ENCODE assay signal across 10 mouse cellular contexts in genomic region chr12:27978257-27978931, GRCm38 (mm10).
A peak's percentile ranks its signal among the peaks of the same experiment; 100 is the strongest.
DNase-seq lines count a peak whose midpoint lies in the region; ATAC-seq and TF ChIP-seq lines count a peak whose summit lies in the region.
"Had no signal": no experiment of that assay in that cellular context is flagged by ENCODE, and none has a peak within 500 bp of the region (broad histone marks: within the 10 kb centered on the region; RNA-seq: fewer than 3 reads in every experiment).

No protein-coding gene starts in this region.

- peak overlapping the region; percentile 80 for H3K27ac ChIP-seq in midbrain, embryonic 16.5 days (ENCODE audit: low read length)
- H3K27ac ChIP-seq in cerebellum, adult 2 months (ENCODE audit: insufficient read depth, low read length): no peak overlapping the region
- H3K27ac ChIP-seq: limb, embryonic 15.5 days had no signal

- TF ChIP-seq POLR2A in cerebellum, adult 2 months (IDR thresholded peaks at IDR 0.05; ENCODE audit: borderline replicate concordance, insufficient read depth, low read length): no peak

- 12% methylated on average over 8 of the region's 8 CpGs for WGBS in midbrain, embryonic 16.5 days
- WGBS in cerebellum, adult 2 months: 31% methylated on average over 8 of the region's 8 CpGs

- peak overlapping the region; percentile 18; the same call in 1 of the 2 replicates for H3K9ac ChIP-seq in midbrain, embryonic 16.5 days (ENCODE audit: low read depth, low read length)
- H3K9ac ChIP-seq: limb, embryonic 15.5 days had no signal

- ATAC-seq in midbrain, embryonic 16.5 days: peak; percentile 78

- H3K9me3 ChIP-seq in midbrain, embryonic 16.5 days (replicated peaks; ENCODE audit: control insufficient read depth, low read length, poor library complexity, severe bottlenecking): no peaks in the 10 kb centered on the region
- H3K9me3 ChIP-seq: limb, embryonic 15.5 days had no signal

- H3K4me3 ChIP-seq in midbrain, embryonic 16.5 days (ENCODE audit: low read depth, low read length): no peak overlapping the region
- no peak overlapping the region for H3K4me3 ChIP-seq in cerebellum, adult 2 months (replicated peaks; ENCODE audit: insufficient read depth, low read depth, low read length)
- H3K4me3 ChIP-seq: limb, embryonic 15.5 days had no signal

- intact Hi-C loops in gastrocnemius, postnatal 14 days (cut with DNase I; ENCODE audit: low total_unique reads): no loop called here

- H3K36me3 ChIP-seq in midbrain, embryonic 16.5 days (ENCODE audit: control insufficient read depth, insufficient read depth, low read length): no peaks in the 10 kb centered on the region
- H3K36me3 ChIP-seq: limb, embryonic 15.5 days had no signal

- H3K4me2 ChIP-seq in midbrain, embryonic 16.5 days (ENCODE audit: low read length): peak overlapping the region; percentile 8
- H3K4me2 ChIP-seq: limb, embryonic 15.5 days had no signal

- DNase-seq in brain, embryonic 18.5 days (ENCODE audit: low read depth, low spot score): peak; percentile 70
- peak; percentile 36 to 61 for DNase-seq in frontal cortex, adult 2 months (ENCODE audit: extremely low spot score in 1 of 2, low spot score in 1 of 2)
- peak; percentile 31 for DNase-seq in layer of hippocampus, postnatal 10 days (ENCODE audit: low spot score in 2 of 2)
- no peak for DNase-seq in gastrocnemius, postnatal 14 days
- no peak for DNase-seq in cerebellum, adult 2 months
- DNase-seq in kidney, postnatal 4 days: no peak
- DNase-seq in spleen, postnatal 14 days (ENCODE audit: low spot score in 2 of 2): no peak
- DNase-seq: heart, adult 11 months had no signal

- peaks cover 16% of the 10 kb centered on the region for H3K4me1 ChIP-seq in midbrain, embryonic 16.5 days (ENCODE audit: control insufficient read depth, insufficient read depth, low read length)
- H3K4me1 ChIP-seq in cerebellum, adult 2 months (ENCODE audit: control insufficient read depth, insufficient read depth, low read length): no peaks in the 10 kb centered on the region

- no peaks in the 10 kb centered on the region for H3K27me3 ChIP-seq in midbrain, embryonic 16.5 days (ENCODE audit: control insufficient read depth, insufficient read depth, low read depth, low read length)
- no peaks in the 10 kb centered on the region for H3K27me3 ChIP-seq in cerebellum, adult 2 months (ENCODE audit: control insufficient read depth, insufficient read depth, low read length)
- H3K27me3 ChIP-seq: limb, embryonic 15.5 days had no signal

- TF ChIP-seq CTCF in cerebellum, adult 2 months (IDR thresholded peaks at IDR 0.05; ENCODE audit: borderline replicate concordance, insufficient read depth, low read depth, low read length): no peak

Comparison
In these comparisons a context has a peak if more than half of its experiments do, and no peak if none do; other contexts are left out.
1. DNase-seq: peak in brain, embryonic 18.5 days (single experiment), frontal cortex, adult 2 months (2 of 2) and layer of hippocampus, postnatal 10 days (2 of 2); none in gastrocnemius, postnatal 14 days (single experiment), cerebellum, adult 2 months (0 of 2), kidney, postnatal 4 days (0 of 2) and spleen, postnatal 14 days (0 of 2).